Mouse (Mus musculus) bone marrow, adult 2 months (tissue): ENCODE results near the gene Grin3a.

Source experiments
- CTCF ChIP-seq: fragments of 200-500 bp; IDR thresholded peaks from 2 replicates; pipeline ENCODE4 v1.5.1; 2011; ENCODE audit warnings: low read length, control low read depth; ENCODE audit not compliant: control insufficient read depth, insufficient read depth
- POLR2A ChIP-seq: fragments of 200-500 bp; IDR thresholded peaks from 2 replicates; pipeline ENCODE4 v1.6.1; 2011; ENCODE audit warnings: low read depth, mild to moderate bottlenecking, control low read depth, low read length, borderline replicate concordance; ENCODE audit not compliant: control insufficient read depth

DNA sequence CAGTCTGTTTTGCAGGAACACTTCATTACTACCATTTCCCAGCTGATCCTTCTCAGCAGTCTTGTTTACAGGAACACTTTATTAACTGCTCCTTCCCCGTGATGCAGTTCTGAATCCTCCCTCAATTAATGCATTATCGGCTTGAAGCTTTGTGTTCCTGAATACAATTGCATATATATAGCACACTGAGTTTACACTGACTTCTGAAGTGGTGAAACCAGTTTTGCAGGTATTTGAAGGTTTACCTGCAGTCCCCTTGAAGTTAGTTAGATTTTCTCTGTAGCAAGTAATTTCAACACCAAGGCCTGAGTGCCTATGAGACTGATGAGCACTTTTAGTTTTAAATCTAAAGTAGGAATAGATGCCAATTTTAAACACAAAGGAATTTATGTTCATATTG lies 223.3 kb downstream of the Grin3a start:
- TF ChIP-seq CTCF (no peak), POLR2A (no peak)
